1 mouse cellular context compared by ENCODE assay signal in the genomic region with DNA sequence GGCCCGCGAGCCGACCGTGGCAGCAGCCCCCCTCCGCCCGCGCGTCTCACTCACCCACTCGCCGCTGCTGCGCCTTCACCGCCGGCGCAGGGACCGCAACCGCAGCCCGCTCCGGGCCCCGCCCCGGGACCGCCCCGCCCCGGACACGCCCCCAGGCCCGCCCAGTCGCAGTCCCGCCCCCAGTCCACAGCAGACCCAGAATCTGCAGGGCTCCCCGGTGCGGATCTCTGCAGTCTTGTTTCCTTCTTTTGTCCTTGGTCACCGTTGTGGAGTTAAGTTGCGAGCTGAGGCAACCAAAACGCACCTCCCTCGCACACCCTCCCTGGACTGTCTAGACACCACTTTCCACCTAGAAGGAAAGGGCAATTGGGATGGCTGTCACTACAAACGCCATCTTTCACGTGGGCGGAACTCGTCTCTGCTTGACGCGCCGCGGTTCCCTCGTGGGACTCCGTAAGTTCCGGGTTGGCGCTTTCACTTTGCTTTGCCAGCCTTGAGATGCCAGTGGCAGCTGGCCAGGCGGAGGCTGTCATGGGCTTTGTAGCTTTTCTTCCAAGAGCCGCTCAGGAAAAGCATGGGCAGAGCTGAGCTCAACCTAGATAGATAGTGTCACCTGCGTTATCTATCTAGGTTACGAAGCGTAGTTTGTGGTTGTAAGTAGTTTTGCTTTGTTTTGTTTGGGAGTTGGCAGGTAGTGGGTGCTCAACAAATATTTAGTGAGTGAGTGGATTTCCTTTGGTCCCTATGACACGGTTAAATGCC.
TF ChIP-seq lines count a peak whose summit lies in the region.

A gene (minus strand): TSS at position 442 of the 762 bp plus-strand sequence.

TF ChIP-seq in CH12.LX, 34 proteins besides CTCF, POLR2A, EP300 and RAD21 (continued from another document):
- no peak for TF ChIP-seq USF2 (conservative IDR thresholded peaks at IDR 0.05; ENCODE audit: low read depth, low read length)
- TF ChIP-seq ZNF384 (IDR thresholded peaks at IDR 0.05; ENCODE audit: low read depth, low read length): 0 out of 2 replicates have a peak, but pooled peaks have one; percentile 13
- peak; percentile 93; the same call in 1 of the 2 replicates for TF ChIP-seq KAT2A (IDR thresholded peaks at IDR 0.05; ENCODE audit: insufficient replicate concordance, low read length)
- peak; percentile 20; the same call in 1 of the 2 replicates for TF ChIP-seq MAZ (IDR thresholded peaks at IDR 0.05; ENCODE audit: low read depth, low read length)
- TF ChIP-seq MYC (IDR thresholded peaks at IDR 0.05; ENCODE audit: low read depth, low read length): peak; percentile 78
- TF ChIP-seq SIN3A (IDR thresholded peaks at IDR 0.05; ENCODE audit: low read length): peak; percentile 98
- TF ChIP-seq E2F4 (IDR thresholded peaks at IDR 0.05; ENCODE audit: insufficient replicate concordance, low read depth, low read length): peak; percentile 42; the same call in 1 of the 2 replicates
- peak; percentile 64 for TF ChIP-seq ETS1 (conservative IDR thresholded peaks at IDR 0.05; ENCODE audit: low read depth, low read length)
- TF ChIP-seq TBP (conservative IDR thresholded peaks at IDR 0.05; ENCODE audit: low read depth, low read length): peak; percentile 83
- peak; percentile 78 for TF ChIP-seq IRF4 (IDR thresholded peaks at IDR 0.05; ENCODE audit: low read depth, low read length)
- TF ChIP-seq HCFC1 (IDR thresholded peaks at IDR 0.05; ENCODE audit: low read depth, low read length): peak; percentile 98
- 0 out of 2 replicates have a peak, but pooled peaks have one; percentile 16 for TF ChIP-seq MAFK (IDR thresholded peaks at IDR 0.05; ENCODE audit: insufficient replicate concordance, low read length)
- peak; percentile 90 for TF ChIP-seq NELFE (IDR thresholded peaks at IDR 0.05; ENCODE audit: low read depth, low read length)
- 0 out of 2 replicates have a peak, but pooled peaks have one; percentile 40 for TF ChIP-seq RCOR1 (conservative IDR thresholded peaks at IDR 0.05; ENCODE audit: low read depth, low read length)
- TF ChIP-seq USF1 (IDR thresholded peaks at IDR 0.05; ENCODE audit: low read depth, low read length): no peak; the same call in 1 of the 2 replicates
- no peak for TF ChIP-seq JUND (conservative IDR thresholded peaks at IDR 0.05; ENCODE audit: low read depth, low read length)
- TF ChIP-seq CHD2 (IDR thresholded peaks at IDR 0.05; ENCODE audit: low read length): peak; percentile 45; the same call in 1 of the 2 replicates
- no peak for TF ChIP-seq ZC3H11A (IDR thresholded peaks at IDR 0.05; ENCODE audit: low read depth, low read length)
- TF ChIP-seq POLR2AphosphoS2 (IDR thresholded peaks at IDR 0.05; ENCODE audit: low read depth, low read length): peak; percentile 87
- peak; percentile 60 for TF ChIP-seq NRF1 (IDR thresholded peaks at IDR 0.05; ENCODE audit: low read depth, low read length)
- 0 out of 2 replicates have a peak, but pooled peaks have one; percentile 5 for TF ChIP-seq BHLHE40 (IDR thresholded peaks at IDR 0.05; ENCODE audit: low read depth, low read length)
